Mouse (Mus musculus) liver, adult 2 months (tissue): ENCODE data around the gene Prdm13. TPM values are rescaled to one million over a fixed set of nuclear protein-coding genes. Genes with fewer than 3 reads are reported as not detected.

Experiments used
- DNase-seq: peaks from one replicate; pipeline ENCODE4 v3.0.0-alpha.2; 2011; ENCODE audit warnings: low read depth, low spot score; ENCODE audit errors: extremely low read depth
- H3K27ac ChIP-seq: fragments of 200-500 bp; replicated peaks from 2 replicates; pipeline ENCODE4 v1.5.1; 2012; ENCODE audit warnings: low read depth, mild to moderate bottlenecking, control low read depth, inconsistent platforms, low read length; ENCODE audit not compliant: insufficient read depth
- H3K27me3 ChIP-seq: fragments of 200-500 bp; 2 replicates; pipeline ENCODE4 v1.6.1; 2012; ENCODE audit warnings: mild to moderate bottlenecking, moderate library complexity, low read length, inconsistent platforms; ENCODE audit not compliant: control insufficient read depth, insufficient read depth
- H3K36me3 ChIP-seq: fragments of 200-500 bp; 2 replicates; pipeline ENCODE4 v1.6.1; 2012; ENCODE audit warnings: low read length, inconsistent platforms; ENCODE audit not compliant: control insufficient read depth, insufficient read depth
- H3K4me1 ChIP-seq: fragments of 200-500 bp; 2 replicates; pipeline ENCODE4 v1.6.1; 2011; ENCODE audit warnings: low read length; ENCODE audit not compliant: control insufficient read depth, insufficient read depth
- H3K4me3 ChIP-seq: fragments of 200-500 bp; 2 replicates; pipeline ENCODE4 v1.5.1; 2011; ENCODE audit warnings: low read depth, mild to moderate bottlenecking, control low read depth, low read length, moderate library complexity; ENCODE audit not compliant: insufficient read depth
- H3K79me2 ChIP-seq: fragments of 200-500 bp; 2 replicates; pipeline ENCODE4 v1.6.1; 2012; ENCODE audit warnings: inconsistent platforms, mild to moderate bottlenecking, low read length, moderate library complexity; ENCODE audit not compliant: control insufficient read depth, insufficient read depth
- H3K9ac ChIP-seq: fragments of 200-500 bp; 2 replicates; pipeline ENCODE4 v1.6.1; 2012; ENCODE audit warnings: low read depth, mild to moderate bottlenecking, control low read depth, inconsistent platforms, low read length
- CTCF ChIP-seq: fragments of 200-500 bp; IDR thresholded peaks from 2 replicates; pipeline ENCODE4 v1.5.1; 2011; ENCODE audit warnings: low read depth, low read length, control low read depth
- POLR2A ChIP-seq: fragments of 200-500 bp; IDR thresholded peaks from 2 replicates; pipeline ENCODE4 v1.6.1; 2011; ENCODE audit warnings: low read length, control low read depth; ENCODE audit not compliant: insufficient read depth; ENCODE audit errors: extremely low read depth
- WGBS: fragments of 180-500 bp; shearing (Covaris S2); methylation state at CpG from one replicate; pipeline ENCODE4 v1.1.7; 2018; 5-methylcytosine and 5-hydroxymethylcytosine counted together
- polyA plus RNA-seq: library from polyadenylated mRNA; depleted of rRNA; stranded (reverse); fragments of >200 nt; gene quantifications from 2 replicates; pipeline ENCODE4 v1.2.3, GENCODE M21; 2012; rRNA removed
- total RNA-seq: library from RNA; depleted of rRNA; stranded (reverse); fragments of >200 nt; gene quantifications from 2 replicates; pipeline ENCODE4 v1.2.3, GENCODE M21; 2014; rRNA removed

The Prdm13 gene
- total and polyA plus RNA-seq, 2 experiments: not detected

- no peaks in the 10 kb centered on the region for H3K36me3 ChIP-seq
- no peaks in the 10 kb centered on the region for H3K79me2 ChIP-seq
- no peak overlapping the region for H3K27ac ChIP-seq
- 4% methylated on average over 17 of the region's 17 CpGs for WGBS
- H3K4me1 ChIP-seq: no peaks in the 10 kb centered on the region
- H3K4me3 ChIP-seq: no peak overlapping the region
- TF ChIP-seq POLR2A: no peak
- no peak for TF ChIP-seq CTCF
- H3K27me3 ChIP-seq: peaks cover 21% of the 10 kb centered on the region
- DNase-seq: no peak
- no peak overlapping the region for H3K9ac ChIP-seq
These were observed 11.7 kb downstream of the Prdm13 start for GRCm38 (mm10) chr4:21674042-21674441.

GRCm38 (mm10) chr4:21665961-21666360, 19.8 kb downstream of the Prdm13 start:
- no peak for TF ChIP-seq POLR2A
- TF ChIP-seq CTCF: no peak
- WGBS: 25% methylated on average over 5 of the region's 5 CpGs
- no peaks in the 10 kb centered on the region for H3K79me2 ChIP-seq
- H3K27ac ChIP-seq: no peak overlapping the region
- H3K9ac ChIP-seq: no peak overlapping the region
- H3K4me3 ChIP-seq: no peak overlapping the region
- no peaks in the 10 kb centered on the region for H3K4me1 ChIP-seq
- H3K36me3 ChIP-seq: no peaks in the 10 kb centered on the region
- no peaks in the 10 kb centered on the region; the same call in 1 of the 2 replicates for H3K27me3 ChIP-seq
- DNase-seq: no peak

- no peaks in the 10 kb centered on the region for H3K27me3 ChIP-seq
- no peaks in the 10 kb centered on the region for H3K4me1 ChIP-seq
- H3K36me3 ChIP-seq: no peaks in the 10 kb centered on the region
- TF ChIP-seq POLR2A (no peak), CTCF (no peak)
- H3K9ac ChIP-seq: no peak overlapping the region
- WGBS: 45% methylated on average over 3 of the region's 3 CpGs
- no peak overlapping the region for H3K27ac ChIP-seq
- DNase-seq: no peak
- H3K79me2 ChIP-seq: no peaks in the 10 kb centered on the region
- H3K4me3 ChIP-seq: no peak overlapping the region
These were observed 27.6 kb downstream of the Prdm13 start for GRCm38 (mm10) chr4:21658184-21658583.

GRCm38 (mm10) chr4:21629275-21629583, 56.5 kb downstream of the Prdm13 start:
- Histone ChIP-seq H3K79me2 (no peaks in the 10 kb centered on the region), H3K9ac (no peak overlapping the region), H3K27ac (no peak overlapping the region), H3K4me1 (no peaks in the 10 kb centered on the region), H3K4me3 (no peak overlapping the region), H3K36me3 (no peaks in the 10 kb centered on the region), H3K27me3 (no peaks in the 10 kb centered on the region)
- TF ChIP-seq POLR2A (no peak), CTCF (no peak)
- WGBS: 79% methylated on average over 2 of the region's 2 CpGs
- no peak for DNase-seq

GRCm38 (mm10) chr4:21628367-21629274, 57.1 kb downstream of the Prdm13 start:
- Histone ChIP-seq H3K79me2 (no peaks in the 10 kb centered on the region), H3K27me3 (no peaks in the 10 kb centered on the region), H3K36me3 (no peaks in the 10 kb centered on the region), H3K4me1 (no peaks in the 10 kb centered on the region), H3K27ac (no peak overlapping the region), H3K9ac (no peak overlapping the region), H3K4me3 (no peak overlapping the region)
- TF ChIP-seq POLR2A (no peak), CTCF (no peak)
- no peak for DNase-seq
- WGBS: 54% methylated on average over 3 of the region's 3 CpGs

Other genes starting within 250 kb of the Prdm13 start
- 15.9 and 19.0 TPM in 2 replicates for gene Ccnc, start 41.7 kb upstream of the Prdm13 start, total RNA-seq
- 4.4 and 6.0 TPM in 2 replicates for gene Ccnc, start 41.7 kb upstream of the Prdm13 start, polyA plus RNA-seq
- gene Usp45, start 81.2 kb upstream of the Prdm13 start, total RNA-seq: 10.2 and 11.8 TPM in 2 replicates
- gene Usp45, start 81.2 kb upstream of the Prdm13 start, polyA plus RNA-seq: 1.7 and 2.0 TPM in 2 replicates
- 23.7 and 32.0 TPM in 2 replicates for gene Tstd3, start 81.2 kb upstream of the Prdm13 start, total RNA-seq
- 5.4 and 8.3 TPM in 2 replicates for gene Tstd3, start 81.2 kb upstream of the Prdm13 start, polyA plus RNA-seq
- gene Pnisr, start 161.6 kb upstream of the Prdm13 start, total RNA-seq: 63.4 and 74.4 TPM in 2 replicates
- 13.9 and 23.4 TPM in 2 replicates for gene Pnisr, start 161.6 kb upstream of the Prdm13 start, polyA plus RNA-seq
- 13.0 and 17.9 TPM in 2 replicates for gene Coq3, start 193.7 kb upstream of the Prdm13 start, total RNA-seq
- gene Coq3, start 193.7 kb upstream of the Prdm13 start, polyA plus RNA-seq: 3.6 and 4.1 TPM in 2 replicates
- gene Faxc, start 245.4 kb upstream of the Prdm13 start, total RNA-seq: 0.07 and 0.09 TPM in 2 replicates
- gene Faxc, start 245.4 kb upstream of the Prdm13 start, polyA plus RNA-seq: 0.02 TPM in 1 of 2 replicates, not detected in the other